Mouse (Mus musculus): ENCODE data around the gene Prss35. TPM values are rescaled to one million over a fixed set of nuclear protein-coding genes. Genes with fewer than 3 reads are reported as not detected.

Gene Prss35
- polyA plus RNA-seq, 2 experiments from 2014 or later: not detected

- no peak for ATAC-seq
Observed at GRCm38 (mm10) chr9:86734357-86734756, 9.1 kb upstream of the Prss35 start.

- ATAC-seq: no peak
Observed at GRCm38 (mm10) chr9:86734795-86735194, 8.7 kb upstream of the Prss35 start.

- ATAC-seq: no peak
Observed at GRCm38 (mm10) chr9:86736991-86737390, 6.5 kb upstream of the Prss35 start.

GRCm38 (mm10) chr9:86738067-86738466 is 5.4 kb upstream of the Prss35 start:
- ATAC-seq: no peak

- ATAC-seq: no peak
Observed at GRCm38 (mm10) chr9:86738801-86739200, 4.6 kb upstream of the Prss35 start.

- ATAC-seq: no peak
Observed at GRCm38 (mm10) chr9:86739971-86740370, 3.5 kb upstream of the Prss35 start.

- no peak for ATAC-seq
Observed at GRCm38 (mm10) chr9:86744041-86744440, 592 bp downstream of the Prss35 start.

GRCm38 (mm10) chr9:86745926-86746581 is 2.6 kb downstream of the Prss35 start:
- peak; percentile 63 for ATAC-seq

GRCm38 (mm10) chr9:86762477-86763376 is 19.3 kb downstream of the Prss35 start:
- no peak for ATAC-seq

GRCm38 (mm10) chr9:86764002-86764401 is 20.6 kb downstream of the Prss35 start:
- no peak for ATAC-seq

GRCm38 (mm10) chr9:86766991-86767390 is 23.5 kb downstream of the Prss35 start:
- ATAC-seq: no peak

GRCm38 (mm10) chr9:86772897-86773296 is 29.4 kb downstream of the Prss35 start:
- ATAC-seq: no peak

GRCm38 (mm10) chr9:86773996-86774395 is 30.5 kb downstream of the Prss35 start:
- no peak for ATAC-seq

- no peak for ATAC-seq
Observed at GRCm38 (mm10) chr9:86775374-86775773, 31.9 kb downstream of the Prss35 start.

- no peak for ATAC-seq
Observed at GRCm38 (mm10) chr9:86777309-86777708, 33.9 kb downstream of the Prss35 start.

GRCm38 (mm10) chr9:86778212-86778611 is 34.8 kb downstream of the Prss35 start:
- no peak for ATAC-seq

- ATAC-seq: no peak
Observed at GRCm38 (mm10) chr9:86781426-86781825, 38.0 kb downstream of the Prss35 start.

- no peak for ATAC-seq
Observed at GRCm38 (mm10) chr9:86782836-86783235, 39.4 kb downstream of the Prss35 start.

GRCm38 (mm10) chr9:86789186-86789585 is 45.7 kb downstream of the Prss35 start:
- no peak for ATAC-seq

GRCm38 (mm10) chr9:86791927-86792326 is 48.5 kb downstream of the Prss35 start:
- no peak for ATAC-seq

GRCm38 (mm10) chr9:86795236-86795635 is 51.8 kb downstream of the Prss35 start:
- no peak for ATAC-seq

GRCm38 (mm10) chr9:86797553-86797952 is 54.1 kb downstream of the Prss35 start:
- no peak for ATAC-seq

GRCm38 (mm10) chr9:86798129-86798528 is 54.7 kb downstream of the Prss35 start:
- no peak for ATAC-seq

- ATAC-seq: no peak
Observed at GRCm38 (mm10) chr9:86798686-86799085, 55.2 kb downstream of the Prss35 start.

Measured in CD4-positive, CD25-positive, alpha-beta regulatory T cell, adult 4 months (primary cell).